Mouse (Mus musculus): ENCODE results near the gene Tmtc4. TPM values are rescaled to one million over a fixed set of nuclear protein-coding genes. Genes with fewer than 3 reads are reported as not detected.

Tmtc4 gene
- polyA plus RNA-seq, 1 experiment from 2014 or later = 22.3 TPM

- H3K27ac ChIP-seq (ENCODE audit: low read length) = no peak overlapping the region
- H3K4me3 ChIP-seq (replicated peaks; ENCODE audit: low read length) = no peak overlapping the region
- H3K36me3 ChIP-seq (ENCODE audit: control insufficient read depth, insufficient read depth, low read length) = no peaks in the 10 kb centered on the region
- H3K4me1 ChIP-seq (ENCODE audit: control insufficient read depth, insufficient read depth, low read length) = no peaks in the 10 kb centered on the region
- 86% methylated on average over 8 of the region's 8 CpGs for WGBS
- no peaks in the 10 kb centered on the region for H3K9me3 ChIP-seq (replicated peaks; ENCODE audit: control insufficient read depth, low read length)
- no peak for ATAC-seq (ENCODE audit: insufficient read depth, low FRiP score)
- no peak overlapping the region for H3K4me2 ChIP-seq (ENCODE audit: low read depth, low read length)
- H3K9ac ChIP-seq (ENCODE audit: low read length) = no peak overlapping the region
- no peaks in the 10 kb centered on the region for H3K27me3 ChIP-seq (ENCODE audit: control insufficient read depth, insufficient read depth, low read length)
Measured at GRCm38 (mm10) chr14:122875056-122875455, 108.8 kb downstream of the Tmtc4 start.

- H3K9me3 ChIP-seq (replicated peaks; ENCODE audit: control insufficient read depth, low read length) = no peaks in the 10 kb centered on the region
- H3K27ac ChIP-seq (ENCODE audit: low read length) = no peak overlapping the region
- H3K27me3 ChIP-seq (ENCODE audit: control insufficient read depth, insufficient read depth, low read length) = no peaks in the 10 kb centered on the region
- ATAC-seq (ENCODE audit: insufficient read depth, low FRiP score) = no peak
- H3K4me2 ChIP-seq (ENCODE audit: low read depth, low read length) = no peak overlapping the region
- no peak overlapping the region for H3K4me3 ChIP-seq (replicated peaks; ENCODE audit: low read length)
- H3K9ac ChIP-seq (ENCODE audit: low read length) = no peak overlapping the region
- no peaks in the 10 kb centered on the region for H3K4me1 ChIP-seq (ENCODE audit: control insufficient read depth, insufficient read depth, low read length)
- no peaks in the 10 kb centered on the region for H3K36me3 ChIP-seq (ENCODE audit: control insufficient read depth, insufficient read depth, low read length)
- WGBS = 63% methylated on average over 6 of the region's 6 CpGs
Measured at GRCm38 (mm10) chr14:122872612-122873011, 111.2 kb downstream of the Tmtc4 start.

DNA sequence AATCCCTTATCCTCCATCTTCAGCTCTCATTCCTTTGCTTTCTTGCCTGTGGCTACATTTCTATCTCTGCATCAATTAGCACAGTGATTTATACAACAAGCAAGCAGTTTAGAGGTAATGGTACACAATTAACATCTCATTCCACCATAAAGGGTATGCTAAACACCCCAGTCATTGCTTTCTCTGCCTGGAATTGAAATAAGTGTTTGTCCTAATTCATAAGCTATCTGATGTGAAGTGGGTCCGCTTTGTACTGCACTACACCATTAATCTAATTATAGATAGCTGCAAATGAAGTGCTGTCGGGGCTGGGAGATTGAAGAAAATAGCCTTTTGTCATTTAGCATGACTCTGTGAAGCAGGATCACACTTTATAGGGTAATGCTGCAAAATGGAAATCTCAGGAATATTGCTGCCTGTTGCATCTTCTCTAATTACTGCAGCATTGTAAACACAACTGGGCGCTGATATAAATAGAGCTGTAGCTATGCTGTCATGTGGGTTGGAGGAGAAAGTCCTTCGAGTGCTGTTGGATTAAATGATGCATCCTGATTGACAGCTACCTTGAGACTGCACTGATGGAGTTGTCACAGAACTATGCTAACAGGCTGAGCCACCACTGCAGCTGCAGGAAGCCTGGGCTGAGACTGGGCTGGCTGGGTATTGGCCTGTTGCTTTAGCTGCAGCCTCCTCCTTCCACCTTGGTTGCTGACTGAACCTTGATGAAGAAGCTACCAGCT, 111.8 kb downstream of the Tmtc4 start:
- no peak for ATAC-seq (ENCODE audit: insufficient read depth, low FRiP score)
- Histone ChIP-seq H3K27ac (ENCODE audit: low read length) (no peak overlapping the region), H3K27me3 (ENCODE audit: control insufficient read depth, insufficient read depth, low read length) (no peaks in the 10 kb centered on the region), H3K36me3 (ENCODE audit: control insufficient read depth, insufficient read depth, low read length) (no peaks in the 10 kb centered on the region), H3K4me2 (ENCODE audit: low read depth, low read length) (no peak overlapping the region), H3K9ac (ENCODE audit: low read length) (no peak overlapping the region), H3K4me3 (replicated peaks; ENCODE audit: low read length) (no peak overlapping the region), H3K9me3 (replicated peaks; ENCODE audit: control insufficient read depth, low read length) (no peaks in the 10 kb centered on the region), H3K4me1 (ENCODE audit: control insufficient read depth, insufficient read depth, low read length) (no peaks in the 10 kb centered on the region)
- WGBS = 54% methylated on average over 4 of the region's 4 CpGs

- WGBS = 76% methylated on average over 6 of the region's 6 CpGs
- Histone ChIP-seq H3K36me3 (ENCODE audit: control insufficient read depth, insufficient read depth, low read length) (no peaks in the 10 kb centered on the region), H3K27me3 (ENCODE audit: control insufficient read depth, insufficient read depth, low read length) (no peaks in the 10 kb centered on the region), H3K9ac (ENCODE audit: low read length) (no peak overlapping the region), H3K4me2 (ENCODE audit: low read depth, low read length) (no peak overlapping the region), H3K9me3 (replicated peaks; ENCODE audit: control insufficient read depth, low read length) (no peaks in the 10 kb centered on the region), H3K4me3 (replicated peaks; ENCODE audit: low read length) (no peak overlapping the region), H3K27ac (ENCODE audit: low read length) (no peak overlapping the region), H3K4me1 (ENCODE audit: control insufficient read depth, insufficient read depth, low read length) (no peaks in the 10 kb centered on the region)
- no peak for ATAC-seq (ENCODE audit: insufficient read depth, low FRiP score)
Measured at GRCm38 (mm10) chr14:122869831-122870230, 114.0 kb downstream of the Tmtc4 start.

Other genes with a start within 250 kb of the Tmtc4 start
- 33.0 and 41.3 TPM in 2 replicates for gene Ggact, start 70.3 kb downstream of the Tmtc4 start, polyA plus RNA-seq (2015; fragmentation: Nextera tagmentation; extraction: Ambion mirVana)

All from stomach, embryonic 16.5 days (tissue).